Mouse (Mus musculus): Measurements from ENCODE around the gene Trip6. TPM values are rescaled to one million over a fixed set of nuclear protein-coding genes. Genes with fewer than 3 reads are reported as not detected.

The Trip6 gene
- total RNA-seq, 2 experiments from 2014 or later, result 60.0 to 61.2 TPM

DNA sequence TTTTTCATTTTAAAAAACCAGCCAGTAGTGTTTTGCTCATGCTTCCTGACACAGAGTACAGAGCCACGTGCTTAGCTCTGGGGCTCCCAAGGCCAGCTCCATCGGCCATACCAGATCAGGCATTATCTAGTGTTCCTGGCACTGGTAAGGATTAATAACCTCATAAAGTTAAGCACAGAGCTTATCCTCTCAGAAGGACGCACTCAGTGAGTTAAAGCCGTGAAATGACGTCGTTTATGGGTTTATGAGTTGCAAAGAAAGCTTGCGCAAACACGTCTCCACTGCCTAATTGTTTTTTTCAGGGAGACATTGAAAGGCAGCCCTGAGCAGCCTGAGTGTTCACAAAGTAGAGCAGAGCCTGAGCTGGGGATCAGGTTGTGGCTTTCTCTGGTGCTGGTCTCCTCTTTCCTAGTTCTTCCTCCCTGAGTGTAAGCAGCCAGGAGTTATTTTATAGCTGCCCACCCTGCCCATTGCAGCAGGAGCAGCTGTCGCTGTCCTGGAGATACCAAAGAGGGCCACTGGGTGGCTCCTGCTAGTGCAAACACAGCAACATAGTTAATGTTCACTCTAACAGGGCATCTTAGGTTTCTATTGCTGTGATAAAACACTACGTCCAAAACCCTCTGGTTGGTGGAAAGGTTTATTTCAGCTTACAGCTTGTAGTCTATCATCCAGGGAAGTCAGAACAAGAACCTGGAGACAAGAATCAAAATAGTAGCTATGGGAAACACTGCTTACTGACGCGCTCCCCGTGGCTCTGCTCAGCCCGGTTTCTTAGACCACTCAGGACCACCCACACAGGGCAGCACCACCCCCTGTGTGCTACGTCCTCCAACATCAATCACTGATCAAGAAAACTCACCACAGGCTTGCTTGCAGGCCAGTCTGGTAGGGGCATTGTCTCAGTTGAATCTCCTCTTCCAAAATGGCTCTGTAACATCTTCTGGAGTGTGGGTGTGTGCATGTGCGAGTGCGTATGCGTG, 36.6 kb downstream of the Trip6 start:
- DNase-seq (ENCODE audit: low spot score in 2 of 2), result no peak

DNA sequence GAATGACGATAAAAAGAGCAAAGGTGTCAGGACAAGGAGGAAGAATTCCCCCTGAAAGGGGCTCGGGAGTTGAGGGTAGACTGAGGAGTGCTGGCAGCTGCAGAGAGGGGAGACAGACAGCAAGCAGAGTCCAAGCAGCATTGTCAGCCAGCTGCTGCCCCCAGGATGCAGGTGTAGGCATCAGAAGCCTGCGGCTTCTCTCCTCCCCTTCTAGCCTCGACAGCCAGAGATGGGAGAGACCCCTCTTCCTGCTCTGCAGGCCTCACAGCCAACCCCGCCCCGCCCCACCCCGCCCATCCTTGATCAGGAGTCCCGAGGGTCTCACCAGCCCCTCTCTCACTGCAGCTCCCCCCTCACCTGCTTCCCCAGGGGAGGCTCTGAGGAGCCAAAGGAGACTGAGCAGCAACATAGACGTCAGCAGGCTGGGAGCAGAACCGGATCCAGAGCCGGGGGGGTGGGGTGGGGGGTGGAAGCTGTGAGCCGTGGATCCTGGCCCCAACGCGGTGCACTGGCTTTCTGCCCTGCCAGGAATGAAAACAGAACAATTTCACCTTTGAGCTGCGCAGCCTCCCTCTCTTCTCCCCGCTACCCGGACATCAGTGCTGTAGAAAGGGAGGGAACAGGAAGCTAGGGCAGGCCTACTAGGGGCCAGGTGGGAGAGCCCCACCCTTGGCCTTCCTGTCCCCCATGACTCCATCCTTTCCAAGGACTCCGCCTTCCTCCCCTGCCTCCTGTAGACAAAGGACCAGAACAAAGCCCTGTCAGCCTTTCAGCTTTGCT, 45.9 kb downstream of the Trip6 start:
- no peak for DNase-seq (ENCODE audit: low spot score in 2 of 2)

DNA sequence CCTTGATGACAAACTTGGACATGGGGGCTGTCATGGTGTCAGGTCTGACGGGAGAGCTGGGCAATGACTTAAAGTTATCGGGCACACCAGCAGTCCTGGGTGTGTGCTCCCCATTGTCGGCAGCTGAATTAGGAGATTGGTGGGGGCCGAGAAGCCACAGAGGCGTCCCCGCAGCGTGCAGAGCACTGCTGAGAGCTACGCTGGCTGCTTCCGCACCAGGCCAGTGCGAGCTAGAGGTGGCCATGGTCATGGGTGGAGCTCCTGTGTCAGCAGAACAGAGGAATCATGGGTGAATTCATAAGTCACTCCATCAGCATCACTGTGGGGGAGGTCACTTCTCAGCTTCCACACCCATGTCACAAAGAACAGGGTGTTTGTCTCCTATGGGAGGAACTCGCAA, 49.4 kb downstream of the Trip6 start:
- DNase-seq (ENCODE audit: low spot score in 2 of 2), result no peak

DNA sequence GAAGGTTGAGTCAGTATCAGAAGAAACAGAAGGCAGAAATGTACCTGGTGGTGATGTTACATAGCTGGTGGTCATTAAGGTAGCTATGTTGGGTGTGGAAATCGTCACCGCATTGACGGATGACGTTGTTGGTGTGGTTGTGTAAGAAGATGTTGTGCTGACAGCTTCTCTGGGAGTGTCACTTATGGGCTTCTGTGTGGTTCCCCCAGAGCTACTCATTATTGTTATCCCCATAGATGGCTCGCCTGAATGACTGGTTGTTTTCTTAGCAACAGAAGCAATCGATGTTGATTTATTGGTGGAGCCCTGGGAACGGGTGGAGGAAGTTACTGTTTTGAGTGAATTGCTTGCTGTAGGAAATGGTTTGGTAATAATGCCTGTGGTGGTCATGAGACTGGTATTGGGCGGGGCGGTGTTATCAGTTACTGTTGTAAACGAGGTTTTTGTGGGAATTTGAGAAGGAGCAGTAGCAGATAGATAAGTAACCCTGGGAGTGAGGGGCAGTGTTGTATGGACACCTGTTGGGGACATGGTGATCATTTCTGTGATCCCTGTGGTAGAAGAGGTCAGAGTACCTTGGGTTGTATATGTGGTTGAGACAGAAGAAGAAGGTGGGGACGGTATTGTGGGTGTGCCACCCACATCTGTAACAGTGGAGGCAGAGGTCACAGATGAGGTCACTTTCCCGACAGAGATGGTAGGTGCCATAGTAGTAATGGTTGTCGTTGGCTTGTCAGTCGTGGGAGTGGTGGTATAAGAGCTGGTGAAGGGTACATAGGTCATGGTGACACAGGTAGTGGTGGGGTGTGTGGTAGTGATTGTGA, 50.1 kb downstream of the Trip6 start:
- DNase-seq (ENCODE audit: low spot score in 2 of 2), result no peak

Small RNA genes lying within 50 kb of the gene (microRNA-seq; reads per million reads assigned to microRNA genes)
- gene Mir7036 (2.1 reads per million), gene Mir8116 (not detected)

Other genes starting within 250 kb of the Trip6 start
- 1 to 10 TPM; 1.7 to 2.2 TPM for gene Serpine1, start 242.1 kb downstream of the Trip6 start, total RNA-seq (2021)
- gene Trim56, start 198.2 kb downstream of the Trip6 start, total RNA-seq (2021), result 10 to 100 TPM; 36.2 to 46.0 TPM
- not detected for gene Muc3, start 165.1 kb downstream of the Trip6 start, total RNA-seq (2021)
- under 1 TPM; 0.31 to 0.67 TPM for gene Muc3a, start 102.0 kb downstream of the Trip6 start, total RNA-seq (2021)
- gene Ache, start 26.9 kb downstream of the Trip6 start, total RNA-seq (2021), result 10 to 100 TPM; 12.5 to 20.2 TPM
- gene Ufsp1, start 19.8 kb downstream of the Trip6 start, total RNA-seq (2021), result 10 to 100 TPM; 10.6 to 11.0 TPM
- 100 to 1,000 TPM; 236 to 269 TPM for gene Srrt, start 6.7 kb downstream of the Trip6 start, total RNA-seq (2021)
- gene Slc12a9, start 19.2 kb upstream of the Trip6 start, total RNA-seq (2021), result 10 to 100 TPM; 16.3 to 19.4 TPM
- gene Ephb4, start 35.7 kb upstream of the Trip6 start, total RNA-seq (2021), result 10 to 100 TPM; 88.1 to 89.4 TPM
- under 1 TPM; 0.20 to 0.36 TPM for gene Zan, start 162.7 kb upstream of the Trip6 start, total RNA-seq (2021)
- 10 to 100 TPM; 26.5 to 26.9 TPM for gene Pop7, start 188.1 kb upstream of the Trip6 start, total RNA-seq (2021)
- gene Gigyf1, start 204.1 kb upstream of the Trip6 start, total RNA-seq (2021), result 10 to 100 TPM; 65.1 to 69.2 TPM
- gene Epo, start 218.8 kb upstream of the Trip6 start, total RNA-seq (2021), result not detected
- gene Gnb2, start 219.1 kb upstream of the Trip6 start, total RNA-seq (2021), result 100 to 1,000 TPM; 771 to 773 TPM
- 1 to 10 TPM; 8.1 TPM for gene Actl6b, start 239.1 kb upstream of the Trip6 start, total RNA-seq (2021)